Mouse (Mus musculus) neural tube, embryonic 12.5 days (tissue): ENCODE measurements around the gene Ccdc110. TPM values are rescaled to one million over a fixed set of nuclear protein-coding genes. Genes with fewer than 3 reads are reported as not detected.

Experiments used
- ATAC-seq: fragments of 200-750 bp; cut with Nextera tagmentation; 2 replicates; pipeline ENCODE4 v1.8.0; 2017; ENCODE audit warnings: low read depth, mild to moderate bottlenecking, moderate TSS enrichment, moderate library complexity; ENCODE audit not compliant: low FRiP score
- H3K27ac ChIP-seq: fragments of 300-500 bp; sonication (generic); 2 replicates; pipeline ENCODE4 v1.5.1; 2016
- H3K27me3 ChIP-seq: fragments of 300-500 bp; sonication (generic); replicated peaks from 2 replicates; pipeline ENCODE4 v1.6.1; 2016; ENCODE audit warnings: mild to moderate bottlenecking
- H3K36me3 ChIP-seq: fragments of 300-500 bp; sonication (generic); 2 replicates; pipeline ENCODE4 v1.6.1; 2016; ENCODE audit warnings: mild to moderate bottlenecking
- H3K4me1 ChIP-seq: fragments of 300-500 bp; sonication (generic); 2 replicates; pipeline ENCODE4 v1.6.1; 2016
- H3K4me2 ChIP-seq: fragments of 300-500 bp; sonication (generic); replicated peaks from 2 replicates; pipeline ENCODE4 v1.6.1; 2016; ENCODE audit warnings: mild to moderate bottlenecking
- H3K4me3 ChIP-seq: fragments of 300-500 bp; sonication (generic); 2 replicates; pipeline ENCODE4 v1.5.1; 2016
- H3K9ac ChIP-seq: fragments of 300-500 bp; sonication (generic); 2 replicates; pipeline ENCODE4 v1.6.1; 2016; ENCODE audit warnings: mild to moderate bottlenecking
- H3K9me3 ChIP-seq: fragments of 300-500 bp; sonication (generic); 2 replicates; pipeline ENCODE4 v1.6.1; 2016; ENCODE audit warnings: mild to moderate bottlenecking
- WGBS: fragments of 180-500 bp; shearing (Covaris S2); methylation state at CpG from one replicate; pipeline ENCODE4 v1.1.7; 2016; 5-methylcytosine and 5-hydroxymethylcytosine counted together
- polyA plus RNA-seq: library from polyadenylated mRNA; unstranded; fragments of >200 nt; fragmentation: Nextera tagmentation; extraction: Ambion mirVana; gene quantifications from 2 replicates; pipeline ENCODE4 v1.2.1, GENCODE M21; 2016

Gene Ccdc110
- 0.11 TPM in 1 of 2 replicates, not detected in the other for polyA plus RNA-seq

DNA sequence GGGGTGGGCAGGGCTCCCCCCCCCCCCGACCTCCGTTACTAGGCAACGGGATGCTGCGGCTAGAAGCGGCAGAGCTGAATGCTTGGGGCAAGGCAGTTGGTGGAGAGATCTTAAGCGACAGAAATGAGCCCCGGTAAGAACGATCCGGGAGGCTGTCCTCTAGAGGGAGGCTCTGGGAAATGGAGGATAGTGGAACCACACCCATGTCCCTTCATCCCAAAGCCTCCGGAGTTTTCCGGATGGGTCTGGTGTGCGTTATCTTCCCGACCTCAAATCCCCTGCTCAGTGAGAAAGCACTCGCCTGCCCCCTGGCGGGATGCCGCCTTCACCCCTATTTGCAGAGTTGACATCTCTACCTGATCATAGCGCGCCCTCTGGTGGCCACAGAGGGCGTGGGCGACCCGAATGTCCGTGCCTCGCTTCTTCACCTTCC, at the start of gene Ccdc110:
Gene Ccdc110 (plus strand): TSS at position 38 of the 433 bp plus-strand sequence.
- H3K36me3 ChIP-seq, result no peaks in the 10 kb centered on the region
- H3K27me3 ChIP-seq, result no peaks in the 10 kb centered on the region
- H3K27ac ChIP-seq, result no peak within 1 kb of the TSS
- 0 out of 2 replicates have a peak within 1 kb of the TSS, but pooled peaks have one; percentile 17 for H3K9ac ChIP-seq
- peak; percentile 88 for ATAC-seq
- no peaks in the 10 kb centered on the region for H3K9me3 ChIP-seq
- peak within 1 kb of the TSS; percentile 29 for H3K4me3 ChIP-seq
- H3K4me2 ChIP-seq, result peak within 1 kb of the TSS; percentile 62
- no peaks in the 10 kb centered on the region for H3K4me1 ChIP-seq
- WGBS, result 4% methylated on average over 23 of the region's 23 CpGs

DNA sequence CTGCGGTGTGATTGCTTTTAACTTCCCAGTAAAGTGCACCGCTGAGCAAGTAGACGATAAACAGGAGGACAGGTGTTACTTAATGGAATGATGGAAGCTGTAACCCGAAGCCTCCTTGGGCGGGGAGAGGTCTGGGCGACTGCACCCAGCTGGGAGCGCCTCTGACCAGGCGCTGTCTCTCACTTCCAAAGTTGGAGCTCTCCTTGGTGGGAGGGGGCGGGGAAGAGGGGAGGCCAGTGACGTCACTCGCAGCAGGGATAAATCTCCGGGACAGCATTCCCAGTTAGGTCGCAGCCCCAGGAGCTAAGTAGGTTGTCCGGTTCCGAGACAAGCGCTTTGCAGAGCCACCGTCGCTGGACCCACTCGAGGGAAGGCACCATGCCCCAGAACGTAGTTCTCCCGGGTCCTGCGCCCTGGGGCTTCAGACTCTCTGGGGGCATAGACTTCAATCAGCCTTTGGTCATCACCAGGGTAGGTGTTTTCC, 49.2 kb upstream of the Ccdc110 start, which contains the start of gene Pdlim3:
Gene Pdlim3 (plus strand): TSS at position 260 of the 484 bp plus-strand sequence.
- H3K4me3 ChIP-seq, result peak within 1 kb of the TSS; percentile 31
- no peaks in the 10 kb centered on the region for H3K36me3 ChIP-seq
- peaks cover 11% of the 10 kb centered on the region for H3K4me1 ChIP-seq
- 0 out of 2 replicates have a peak, but pooled peaks cover 4% of the 10 kb centered on the region for H3K27me3 ChIP-seq
- H3K27ac ChIP-seq, result no peak within 1 kb of the TSS
- ATAC-seq, result peak; percentile 77; the same call in 1 of the 2 replicates
- H3K9me3 ChIP-seq, result peaks cover under 1% of the 10 kb centered on the region; the same call in 1 of the 2 replicates
- peak within 1 kb of the TSS; percentile 78 for H3K4me2 ChIP-seq
- under 1% methylated on average over 22 of the region's 22 CpGs for WGBS
- H3K9ac ChIP-seq, result 0 out of 2 replicates have a peak within 1 kb of the TSS, but pooled peaks have one; percentile 8

DNA sequence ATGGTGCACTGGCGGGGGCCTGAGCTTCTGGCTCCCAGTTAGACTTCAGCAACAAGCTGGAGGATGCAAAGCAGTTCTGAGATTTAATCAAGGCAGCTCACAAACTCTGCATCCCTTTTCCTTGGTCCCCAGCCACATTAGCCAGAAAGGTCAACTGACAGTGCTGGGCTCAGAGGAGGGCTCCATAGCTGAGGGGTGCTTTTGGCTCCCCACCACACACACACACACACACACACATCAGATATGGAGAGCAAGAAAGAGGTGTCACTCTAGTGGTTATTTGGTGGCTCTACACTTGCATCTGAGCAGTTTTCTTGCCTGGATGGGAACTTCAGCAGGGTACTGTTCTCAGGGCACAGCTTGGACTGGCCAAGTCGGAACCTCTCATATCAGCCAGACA, 48.6 kb upstream of the Ccdc110 start:
- Histone ChIP-seq H3K9me3 (no peaks in the 10 kb centered on the region), H3K27ac (no peak overlapping the region), H3K4me2 (peak overlapping the region; percentile 78), H3K27me3 (0 out of 2 replicates have a peak, but pooled peaks cover 4% of the 10 kb centered on the region), H3K36me3 (no peaks in the 10 kb centered on the region), H3K4me1 (peaks cover 11% of the 10 kb centered on the region), H3K4me3 (peak overlapping the region; percentile 31), H3K9ac (0 out of 2 replicates have a peak overlapping the region, but pooled peaks have one; percentile 8)
- peak; percentile 65; the same call in 1 of the 2 replicates for ATAC-seq
- WGBS, result 37% methylated on average over 2 of the region's 2 CpGs

DNA sequence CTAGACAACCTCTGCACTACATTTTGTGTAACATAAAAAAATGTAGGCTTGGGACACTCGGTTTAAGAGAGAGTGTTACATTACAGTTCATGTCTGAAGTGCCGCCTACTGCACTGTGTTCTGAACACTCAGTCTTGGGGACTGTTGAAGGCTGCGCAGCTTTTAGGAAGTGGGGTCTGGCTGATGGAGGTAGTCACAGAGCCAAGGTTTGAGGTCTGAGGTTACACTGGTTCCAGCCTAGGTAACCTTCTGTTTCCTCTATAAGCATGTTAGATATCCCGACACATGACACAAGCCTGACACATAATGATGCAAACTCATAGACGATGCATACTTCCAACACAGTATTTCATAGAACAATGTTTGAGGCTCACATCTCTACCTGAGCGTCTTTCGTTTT, 44.7 kb upstream of the Ccdc110 start:
- 95% methylated on average over 7 of the region's 7 CpGs for WGBS
- H3K9me3 ChIP-seq, result no peaks in the 10 kb centered on the region
- H3K9ac ChIP-seq, result no peak overlapping the region
- no peak for ATAC-seq
- H3K36me3 ChIP-seq, result no peaks in the 10 kb centered on the region
- H3K27ac ChIP-seq, result no peak overlapping the region
- no peak overlapping the region for H3K4me3 ChIP-seq
- peaks cover 8% of the 10 kb centered on the region for H3K4me1 ChIP-seq
- H3K4me2 ChIP-seq, result no peak overlapping the region
- 0 out of 2 replicates have a peak, but pooled peaks cover 4% of the 10 kb centered on the region for H3K27me3 ChIP-seq

DNA sequence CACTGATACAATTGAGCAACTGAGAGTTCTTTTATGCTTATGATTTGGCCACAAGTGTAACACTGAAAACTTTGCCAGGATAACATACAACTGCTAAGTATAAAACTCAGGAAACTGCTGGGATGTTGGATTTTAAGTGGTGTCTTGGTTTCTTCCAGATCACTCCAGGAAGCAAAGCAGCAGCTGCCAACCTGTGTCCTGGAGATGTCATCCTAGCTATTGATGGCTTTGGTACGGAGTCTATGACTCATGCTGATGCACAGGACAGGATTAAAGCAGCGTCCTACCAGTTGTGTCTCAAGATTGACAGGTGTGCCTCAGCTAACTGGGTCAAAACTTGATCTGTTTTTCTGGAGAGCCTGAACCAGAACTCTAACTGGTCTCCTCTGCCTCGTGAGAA, 37.8 kb upstream of the Ccdc110 start:
- Histone ChIP-seq H3K4me2 (no peak overlapping the region), H3K4me3 (no peak overlapping the region), H3K9me3 (no peaks in the 10 kb centered on the region), H3K9ac (no peak overlapping the region), H3K27ac (no peak overlapping the region), H3K4me1 (no peaks in the 10 kb centered on the region), H3K27me3 (no peaks in the 10 kb centered on the region), H3K36me3 (no peaks in the 10 kb centered on the region)
- 85% methylated on average over 3 of the region's 3 CpGs for WGBS
- ATAC-seq, result no peak

DNA sequence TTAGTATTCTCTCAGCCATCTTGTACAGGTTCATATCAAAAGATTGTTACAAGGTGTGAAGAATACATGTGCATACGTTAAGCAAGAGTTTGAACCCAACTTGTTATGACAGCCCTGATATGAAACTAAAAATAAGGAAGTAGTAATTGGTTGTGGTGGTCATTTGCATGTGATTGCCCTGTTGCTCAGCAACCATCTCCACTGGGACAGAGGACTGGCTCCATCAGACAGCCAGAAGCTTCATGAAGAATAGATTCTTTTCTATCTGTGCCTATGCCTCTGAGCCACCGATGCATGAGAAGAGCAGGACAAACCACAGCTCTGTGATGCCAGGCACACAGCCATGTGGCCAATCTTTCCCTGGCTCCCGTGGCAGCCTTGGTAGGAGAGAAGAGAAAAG, 34.6 kb upstream of the Ccdc110 start:
- 79% methylated on average over 3 of the region's 3 CpGs for WGBS
- Histone ChIP-seq H3K27ac (no peak overlapping the region), H3K9me3 (no peaks in the 10 kb centered on the region), H3K9ac (no peak overlapping the region), H3K4me1 (no peaks in the 10 kb centered on the region), H3K4me3 (no peak overlapping the region), H3K4me2 (no peak overlapping the region), H3K36me3 (no peaks in the 10 kb centered on the region), H3K27me3 (no peaks in the 10 kb centered on the region)
- no peak for ATAC-seq

DNA sequence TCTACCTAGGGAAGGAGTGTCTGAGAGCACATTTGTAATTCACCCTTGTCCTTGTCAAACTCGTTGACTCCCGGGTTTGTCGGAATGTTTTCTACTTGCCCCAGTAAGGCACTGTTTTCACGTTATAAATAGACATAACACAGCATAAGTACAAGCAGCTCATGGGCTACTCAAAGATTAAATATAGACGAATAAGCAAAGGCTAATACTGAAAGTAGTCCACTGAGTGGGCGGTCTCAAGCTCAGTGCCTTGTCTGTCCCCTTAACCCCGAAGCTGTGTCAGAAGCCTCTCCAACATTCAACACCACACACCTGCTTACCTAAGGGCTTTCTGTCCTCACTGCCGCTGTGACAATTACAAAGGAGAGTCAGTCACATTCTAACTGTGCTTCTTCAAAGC, 32.8 kb upstream of the Ccdc110 start:
- no peak overlapping the region for H3K9ac ChIP-seq
- no peak for ATAC-seq
- 90% methylated on average over 8 of the region's 8 CpGs for WGBS
- no peak overlapping the region for H3K4me2 ChIP-seq
- H3K27me3 ChIP-seq, result no peaks in the 10 kb centered on the region
- no peaks in the 10 kb centered on the region for H3K36me3 ChIP-seq
- no peak overlapping the region for H3K27ac ChIP-seq
- H3K9me3 ChIP-seq, result no peaks in the 10 kb centered on the region
- no peaks in the 10 kb centered on the region for H3K4me1 ChIP-seq
- H3K4me3 ChIP-seq, result no peak overlapping the region

DNA sequence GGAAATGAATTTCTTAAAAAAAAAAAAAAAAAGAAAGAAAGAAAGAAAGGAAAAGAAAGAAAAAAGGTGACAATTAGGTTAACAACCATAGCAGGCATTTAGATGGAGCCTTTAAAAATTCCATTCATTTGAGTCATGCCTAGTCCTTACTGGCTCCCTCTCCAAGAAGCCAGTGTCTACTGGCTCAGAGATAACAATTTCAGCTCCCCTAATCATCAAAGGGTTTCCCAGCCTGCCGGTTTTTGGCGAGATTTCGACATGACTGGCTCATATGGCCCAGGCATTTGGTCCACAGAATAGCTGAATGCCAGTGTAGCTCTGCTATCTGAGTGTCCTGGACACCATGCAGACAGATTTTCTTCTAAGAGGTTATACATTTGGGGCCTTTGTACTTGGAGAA, 30.8 kb upstream of the Ccdc110 start:
- no peak overlapping the region for H3K27ac ChIP-seq
- no peak overlapping the region for H3K9ac ChIP-seq
- H3K9me3 ChIP-seq, result no peaks in the 10 kb centered on the region
- no peaks in the 10 kb centered on the region for H3K4me1 ChIP-seq
- no peaks in the 10 kb centered on the region for H3K27me3 ChIP-seq
- no peak for ATAC-seq
- no peak overlapping the region for H3K4me2 ChIP-seq
- no peak overlapping the region for H3K4me3 ChIP-seq
- WGBS, result 49% methylated on average over 3 of the region's 3 CpGs
- H3K36me3 ChIP-seq, result no peaks in the 10 kb centered on the region

DNA sequence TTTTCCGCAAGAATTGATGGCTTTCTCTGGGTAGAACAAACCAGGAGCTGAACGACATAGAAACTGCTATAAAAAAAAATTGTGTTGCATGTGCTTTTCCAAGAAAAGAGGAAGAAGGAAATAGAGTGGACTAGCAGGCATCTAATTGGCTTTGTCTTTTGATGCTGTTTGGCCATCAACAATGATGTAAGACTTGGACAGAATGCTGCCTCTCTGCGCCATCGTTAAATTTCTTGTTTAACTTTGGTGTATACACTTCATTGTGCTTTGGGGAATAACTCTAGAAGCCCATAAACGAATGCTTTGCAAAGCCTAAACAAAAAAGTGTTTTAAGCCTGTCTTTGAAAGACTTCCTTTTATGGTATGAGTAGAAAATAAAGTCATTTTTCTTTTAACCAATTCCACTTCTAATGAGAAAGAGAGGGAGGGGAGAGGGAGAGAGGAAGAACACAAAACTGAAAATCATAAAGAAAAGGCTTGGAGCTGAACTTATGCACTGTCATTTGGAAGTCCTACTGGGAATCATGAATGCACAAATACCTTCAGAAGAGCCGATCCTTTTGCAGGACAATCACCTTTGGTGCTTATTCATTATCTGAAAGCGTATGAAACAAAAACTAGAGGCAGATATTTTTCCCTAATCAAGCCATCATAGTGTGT, 28.7 kb upstream of the Ccdc110 start:
- ATAC-seq, result no peak
- Histone ChIP-seq H3K9me3 (no peaks in the 10 kb centered on the region), H3K4me3 (no peak overlapping the region), H3K27ac (no peak overlapping the region), H3K9ac (no peak overlapping the region), H3K4me2 (no peak overlapping the region), H3K4me1 (no peaks in the 10 kb centered on the region), H3K36me3 (no peaks in the 10 kb centered on the region), H3K27me3 (no peaks in the 10 kb centered on the region)
- 71% methylated on average over 7 of the region's 7 CpGs for WGBS

DNA sequence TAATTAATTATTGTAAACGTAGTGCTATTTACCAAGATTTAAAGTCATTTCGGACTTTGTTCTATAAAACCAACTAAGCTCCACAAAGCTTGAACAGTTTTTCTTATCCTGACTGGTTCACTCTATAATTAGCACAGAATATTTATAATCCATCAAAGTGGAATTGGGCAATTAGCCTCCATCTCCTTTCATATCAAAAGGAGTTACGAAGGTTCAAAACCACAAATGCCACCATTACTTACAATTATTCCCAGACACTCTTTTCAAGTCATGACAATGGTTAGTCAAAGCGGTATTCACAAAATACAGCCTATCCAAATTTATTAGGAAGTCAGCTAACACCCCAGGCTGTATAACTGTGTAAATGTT, 28.2 kb upstream of the Ccdc110 start:
- H3K27ac ChIP-seq, result no peak overlapping the region
- H3K27me3 ChIP-seq, result no peaks in the 10 kb centered on the region
- ATAC-seq, result no peak
- H3K4me3 ChIP-seq, result no peak overlapping the region
- 80% methylated on average over 4 of the region's 4 CpGs for whole genome bisulfite sequencing
- no peak overlapping the region for H3K4me2 ChIP-seq
- no peak overlapping the region for H3K9ac ChIP-seq
- no peaks in the 10 kb centered on the region for H3K36me3 ChIP-seq
- H3K9me3 ChIP-seq, result no peaks in the 10 kb centered on the region
- H3K4me1 ChIP-seq, result no peaks in the 10 kb centered on the region

DNA sequence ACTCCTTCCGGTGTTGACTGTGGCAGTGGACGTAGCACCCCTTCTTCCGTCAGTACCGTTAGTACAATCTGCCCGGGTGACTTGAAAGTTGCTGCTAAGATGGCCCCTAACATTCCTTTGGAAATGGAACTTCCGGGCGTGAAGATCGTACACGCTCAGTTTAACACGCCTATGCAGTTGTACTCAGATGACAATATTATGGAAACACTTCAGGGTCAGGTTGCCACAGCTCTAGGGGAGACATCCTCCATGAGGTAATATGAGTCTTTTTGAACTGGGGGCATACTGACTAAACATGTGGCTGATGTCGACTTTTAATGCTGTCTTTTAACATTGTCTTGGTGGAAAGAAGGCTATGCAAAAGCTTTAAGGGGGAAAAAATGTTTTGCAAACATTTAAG, 20.7 kb upstream of the Ccdc110 start:
- 88% methylated on average over 11 of the region's 11 CpGs for WGBS
- Histone ChIP-seq H3K9ac (no peak overlapping the region), H3K9me3 (no peaks in the 10 kb centered on the region), H3K27ac (no peak overlapping the region), H3K4me3 (no peak overlapping the region), H3K4me1 (no peaks in the 10 kb centered on the region), H3K4me2 (no peak overlapping the region), H3K36me3 (no peaks in the 10 kb centered on the region), H3K27me3 (no peaks in the 10 kb centered on the region)
- no peak for ATAC-seq

DNA sequence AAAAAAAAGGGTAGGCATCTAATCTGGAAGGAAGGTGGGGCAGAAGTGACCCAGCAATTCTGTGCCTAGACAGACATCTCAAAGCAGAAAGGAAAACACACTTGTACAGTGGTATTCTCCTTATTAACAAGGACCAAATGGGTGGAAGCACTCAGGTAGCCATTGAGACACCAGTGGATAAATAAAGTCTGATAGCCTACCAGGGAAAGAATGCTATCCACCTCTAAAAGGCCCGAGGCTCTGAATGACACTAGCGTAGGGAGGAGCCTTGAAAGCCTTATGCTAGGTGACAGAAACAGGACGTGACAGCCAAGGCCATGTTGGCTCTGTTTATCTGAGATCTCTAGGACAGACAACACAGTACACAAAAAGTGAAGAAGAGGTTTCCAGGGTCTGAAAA, 17.9 kb upstream of the Ccdc110 start:
- H3K27ac ChIP-seq, result no peak overlapping the region
- no peak overlapping the region for H3K9ac ChIP-seq
- H3K4me3 ChIP-seq, result no peak overlapping the region
- no peaks in the 10 kb centered on the region for H3K4me1 ChIP-seq
- no peak overlapping the region for H3K4me2 ChIP-seq
- ATAC-seq, result no peak
- no peaks in the 10 kb centered on the region for H3K9me3 ChIP-seq
- no peaks in the 10 kb centered on the region for H3K27me3 ChIP-seq
- 93% methylated on average over 3 of the region's 3 CpGs for WGBS
- no peaks in the 10 kb centered on the region for H3K36me3 ChIP-seq
